In genomic region chr11:98660517-98660916, GRCm38 (mm10) we compare ENCODE assay signal across 9 mouse cellular contexts. TPM values are rescaled to one million over a fixed set of nuclear protein-coding genes. Genes with fewer than 3 reads are reported as not detected.
DNase-seq lines count a peak whose midpoint lies in the region; ATAC-seq and TF ChIP-seq lines count a peak whose summit lies in the region.
"Had no signal": no experiment of that assay in that cellular context is flagged by ENCODE, and none has a peak within 500 bp of the region (broad histone marks: within the 10 kb centered on the region; RNA-seq: fewer than 3 reads in every experiment).

No protein-coding gene starts in this region.

- 9% methylated on average over 6 of the region's 6 CpGs for WGBS in hindbrain, embryonic 14.5 days
- 9% methylated on average over 6 of the region's 6 CpGs for WGBS in midbrain, embryonic 14.5 days
- 8% methylated on average over 6 of the region's 6 CpGs for WGBS in stomach, postnatal 0 days

- no peaks in the 10 kb centered on the region for H3K4me1 ChIP-seq in hindbrain, embryonic 14.5 days (replicated peaks; ENCODE audit: control insufficient read depth, insufficient read depth, low read length)
- no peaks in the 10 kb centered on the region for H3K4me1 ChIP-seq in midbrain, embryonic 14.5 days (ENCODE audit: control insufficient read depth, insufficient read depth, low read length)
- H3K4me1 ChIP-seq in stomach, postnatal 0 days (replicated peaks; ENCODE audit: control insufficient read depth, insufficient read depth) = no peaks in the 10 kb centered on the region

- no peak for ATAC-seq in hindbrain, embryonic 14.5 days (ENCODE audit: low FRiP score)
- 0 out of 2 replicates have a peak, but pooled peaks have one; percentile 43 for ATAC-seq in midbrain, embryonic 14.5 days (ENCODE audit: low FRiP score, low TSS enrichment)
- ATAC-seq in stomach, postnatal 0 days (ENCODE audit: low FRiP score, low TSS enrichment) = peak; percentile 67

- H3K4me3 ChIP-seq in hindbrain, embryonic 14.5 days (replicated peaks; ENCODE audit: low read length) = no peak overlapping the region
- no peak overlapping the region for H3K4me3 ChIP-seq in midbrain, embryonic 14.5 days (replicated peaks; ENCODE audit: low read depth, low read length)
- H3K4me3 ChIP-seq in stomach, postnatal 0 days (ENCODE audit: low read depth, low read length) = no peak overlapping the region

- no peaks in the 10 kb centered on the region for H3K27me3 ChIP-seq in hindbrain, embryonic 14.5 days (ENCODE audit: control insufficient read depth, insufficient read depth, low read length)
- no peaks in the 10 kb centered on the region for H3K27me3 ChIP-seq in midbrain, embryonic 14.5 days (ENCODE audit: control insufficient read depth, insufficient read depth, low read length)
- no peaks in the 10 kb centered on the region for H3K27me3 ChIP-seq in stomach, postnatal 0 days (ENCODE audit: control insufficient read depth, insufficient read depth, low read length)

- TF ChIP-seq EP300 in stomach, postnatal 0 days (optimal IDR thresholded peaks at IDR 0.05) = no peak

- DNase-seq in cerebellum, adult 8-10 months = peak; percentile 40
- no peak for DNase-seq in cerebellum, adult 11-12 months
- DNase-seq in ES-CJ7 (ENCODE audit: low read depth, low spot score) = peak; percentile 77
- peak; percentile 40 for DNase-seq in embryo, embryonic 11.5 days (ENCODE audit: low read depth, low spot score)
- peak; percentile 82 for DNase-seq in hindbrain, embryonic 14.5 days (ENCODE audit: low spot score)
- DNase-seq in left cerebral cortex, adult 11 months (ENCODE audit: low spot score) = peak; percentile 57
- DNase-seq in midbrain, embryonic 14.5 days = peak; percentile 88
- peak; percentile 49 for DNase-seq in stomach, postnatal 0 days (ENCODE audit: low spot score)

- peak; percentile 90 for TF ChIP-seq CTCF in stomach, postnatal 0 days (IDR thresholded peaks at IDR 0.05; ENCODE audit: low read depth)

- H3K36me3 ChIP-seq in hindbrain, embryonic 14.5 days (replicated peaks; ENCODE audit: control insufficient read depth, insufficient read depth) = no peaks in the 10 kb centered on the region
- H3K36me3 ChIP-seq in midbrain, embryonic 14.5 days (ENCODE audit: control insufficient read depth, insufficient read depth, low read length) = no peaks in the 10 kb centered on the region
- no peaks in the 10 kb centered on the region for H3K36me3 ChIP-seq in stomach, postnatal 0 days (ENCODE audit: control insufficient read depth, insufficient read depth, low read length)

- no peak overlapping the region for H3K27ac ChIP-seq in hindbrain, embryonic 14.5 days
- H3K27ac ChIP-seq in midbrain, embryonic 14.5 days (replicated peaks; ENCODE audit: low read depth, low read length) = no peak overlapping the region
- no peak overlapping the region for H3K27ac ChIP-seq in stomach, postnatal 0 days (replicated peaks)

- H3K9ac ChIP-seq in hindbrain, embryonic 14.5 days = 0 out of 2 replicates have a peak overlapping the region, but pooled peaks have one; percentile 17
- no peak overlapping the region for H3K9ac ChIP-seq in midbrain, embryonic 14.5 days (replicated peaks; ENCODE audit: low read length)
- H3K9ac ChIP-seq in stomach, postnatal 0 days (ENCODE audit: low read length) = no peak overlapping the region

- H3K9me3 ChIP-seq in hindbrain, embryonic 14.5 days (ENCODE audit: control insufficient read depth, low read length) = no peaks in the 10 kb centered on the region
- H3K9me3 ChIP-seq in midbrain, embryonic 14.5 days (ENCODE audit: control insufficient read depth, low read length) = no peaks in the 10 kb centered on the region
- no peaks in the 10 kb centered on the region for H3K9me3 ChIP-seq in stomach, postnatal 0 days (ENCODE audit: control insufficient read depth, low read length)

- peak overlapping the region; percentile 34 for H3K4me2 ChIP-seq in hindbrain, embryonic 14.5 days (replicated peaks)
- H3K4me2 ChIP-seq in midbrain, embryonic 14.5 days (ENCODE audit: low read length) = peak overlapping the region; percentile 32
- H3K4me2 ChIP-seq in stomach, postnatal 0 days (replicated peaks; ENCODE audit: low read depth) = no peak overlapping the region

RNA-seq across cellular contexts. Expression of gene Gsdma, which starts 3.6 kb away (rescaled TPM):
- polyA plus RNA-seq in hindbrain, embryonic 14.5 days (2014; fragmentation: Nextera tagmentation; extraction: Ambion mirVana) = not detected in 2 replicates
- polyA plus RNA-seq in midbrain, embryonic 14.5 days (2014; fragmentation: Nextera tagmentation; extraction: Ambion mirVana) = not detected in 2 replicates
- polyA plus RNA-seq in stomach, postnatal 0 days (2015; fragmentation: Nextera tagmentation; extraction: Ambion mirVana) = 79.6 and 83.7 TPM in 2 replicates

RNA-seq across cellular contexts. Expression of gene Gsdma2, which starts 14.0 kb away (rescaled TPM):
- polyA plus RNA-seq in hindbrain, embryonic 14.5 days (2014; fragmentation: Nextera tagmentation; extraction: Ambion mirVana) = not detected in 2 replicates
- not detected in 2 replicates for polyA plus RNA-seq in midbrain, embryonic 14.5 days (2014; fragmentation: Nextera tagmentation; extraction: Ambion mirVana)
- polyA plus RNA-seq in stomach, postnatal 0 days (2015; fragmentation: Nextera tagmentation; extraction: Ambion mirVana) = 81.0 and 91.9 TPM in 2 replicates
- polyA plus RNA-seq: liver, embryonic 16.5 days had no signal

RNA-seq across cellular contexts. Expression of gene Psmd3, which starts 21.8 kb away (rescaled TPM):
- polyA plus RNA-seq in hindbrain, embryonic 14.5 days (2014; fragmentation: Nextera tagmentation; extraction: Ambion mirVana) = 130 and 141 TPM in 2 replicates
- 135 and 164 TPM in 2 replicates for polyA plus RNA-seq in midbrain, embryonic 14.5 days (2014; fragmentation: Nextera tagmentation; extraction: Ambion mirVana)
- polyA plus RNA-seq in stomach, postnatal 0 days (2015; fragmentation: Nextera tagmentation; extraction: Ambion mirVana) = 120 and 122 TPM in 2 replicates

RNA-seq across cellular contexts. Expression of gene Gsdma3, which starts 34.4 kb away (rescaled TPM):
- polyA plus RNA-seq in hindbrain, embryonic 14.5 days (2014; fragmentation: Nextera tagmentation; extraction: Ambion mirVana) = not detected in 2 replicates
- polyA plus RNA-seq in midbrain, embryonic 14.5 days (2014; fragmentation: Nextera tagmentation; extraction: Ambion mirVana) = not detected in 2 replicates
- polyA plus RNA-seq in stomach, postnatal 0 days (2015; fragmentation: Nextera tagmentation; extraction: Ambion mirVana) = not detected in 2 replicates
- polyA plus RNA-seq: liver, embryonic 16.5 days had no signal

RNA-seq across cellular contexts. Expression of gene Gm12355, which starts 35.1 kb away (rescaled TPM):
- 0.20 and 0.80 TPM in 2 replicates for polyA plus RNA-seq in hindbrain, embryonic 14.5 days (2014; fragmentation: Nextera tagmentation; extraction: Ambion mirVana)
- polyA plus RNA-seq in midbrain, embryonic 14.5 days (2014; fragmentation: Nextera tagmentation; extraction: Ambion mirVana) = 0.71 and 1.4 TPM in 2 replicates
- 0.81 and 0.82 TPM in 2 replicates for polyA plus RNA-seq in stomach, postnatal 0 days (2015; fragmentation: Nextera tagmentation; extraction: Ambion mirVana)

Comparison
In these comparisons a context has a peak if more than half of its experiments do, and no peak if none do; other contexts are left out.
1. RNA of gene Gsdma, which starts 3.6 kb away (polyA plus RNA-seq): 79.6 to 83.7 TPM in stomach, postnatal 0 days; not detected in hindbrain, embryonic 14.5 days and not detected in midbrain, embryonic 14.5 days; every median in the first group is over 10 times any median in the second.
2. RNA of gene Gsdma2, which starts 14.0 kb away (polyA plus RNA-seq): 81.0 to 91.9 TPM in stomach, postnatal 0 days; not detected in midbrain, embryonic 14.5 days and not detected in hindbrain, embryonic 14.5 days; every median in the first group is over 10 times any median in the second.